Mouse (Mus musculus): ENCODE data around the gene Bex2. TPM values are rescaled to one million over a fixed set of nuclear protein-coding genes. Genes with fewer than 3 reads are reported as not detected.
A peak's percentile ranks its signal among the peaks of the same experiment; 100 is the strongest.
"Not testable (repeated sequence)": the region's sequence is repeated elsewhere in the genome, so short reads cannot be mapped to it uniquely, and the experiment has no call there.

Bex2 gene
- polyA plus RNA-seq, 1 experiment from 2014 or later, result 736 TPM

DNA sequence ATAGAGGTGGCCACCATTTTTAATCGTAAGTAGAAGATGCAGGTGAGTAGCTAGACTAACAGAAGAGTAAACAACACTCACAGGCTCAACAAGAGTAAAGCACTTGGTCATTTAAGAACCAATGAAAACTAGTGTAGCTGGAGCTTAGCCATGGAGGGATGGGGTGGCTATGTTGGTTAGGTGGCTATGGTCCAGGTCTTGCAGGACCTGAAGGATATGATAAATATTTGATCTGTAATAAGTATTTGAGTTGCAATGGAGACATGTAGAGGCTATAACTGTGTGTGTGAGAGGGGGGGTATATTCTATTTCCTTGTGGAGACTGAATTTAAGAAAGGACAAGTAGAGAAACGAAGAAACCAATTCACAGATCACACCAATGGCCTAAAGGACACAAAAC lies 16.8 kb downstream of the Bex2 start:
- Histone ChIP-seq H3K9me3 (no peaks in the 10 kb centered on the region), H3K4me2 (no peak overlapping the region), H3K9ac (no peak overlapping the region), H3K4me3 (no peak overlapping the region), H3K27me3 (no peaks in the 10 kb centered on the region), H3K27ac (replicated peaks) (no peak overlapping the region), H3K4me1 (replicated peaks) (no peaks in the 10 kb centered on the region), H3K36me3 (no peaks in the 10 kb centered on the region)
- no peak for ATAC-seq (ENCODE audit: low FRiP score, low read depth)
- WGBS, result 84% methylated on average over 2 of the region's 2 CpGs

GRCm38 (mm10) chrX:136047528-136047927 lies 20.5 kb downstream of the Bex2 start:
- H3K27me3 ChIP-seq, result no peaks in the 10 kb centered on the region
- H3K9ac ChIP-seq, result no peak overlapping the region
- no peaks in the 10 kb centered on the region for H3K9me3 ChIP-seq
- no peak overlapping the region for H3K27ac ChIP-seq (replicated peaks)
- H3K4me3 ChIP-seq, result no peak overlapping the region
- ATAC-seq (ENCODE audit: low FRiP score, low read depth), result peak; percentile 75; the same call in 1 of the 2 replicates
- no peaks in the 10 kb centered on the region for H3K36me3 ChIP-seq
- H3K4me2 ChIP-seq, result no peak overlapping the region
- WGBS, result 15% methylated on average over 5 of the region's 5 CpGs
- no peaks in the 10 kb centered on the region for H3K4me1 ChIP-seq (replicated peaks)

DNA sequence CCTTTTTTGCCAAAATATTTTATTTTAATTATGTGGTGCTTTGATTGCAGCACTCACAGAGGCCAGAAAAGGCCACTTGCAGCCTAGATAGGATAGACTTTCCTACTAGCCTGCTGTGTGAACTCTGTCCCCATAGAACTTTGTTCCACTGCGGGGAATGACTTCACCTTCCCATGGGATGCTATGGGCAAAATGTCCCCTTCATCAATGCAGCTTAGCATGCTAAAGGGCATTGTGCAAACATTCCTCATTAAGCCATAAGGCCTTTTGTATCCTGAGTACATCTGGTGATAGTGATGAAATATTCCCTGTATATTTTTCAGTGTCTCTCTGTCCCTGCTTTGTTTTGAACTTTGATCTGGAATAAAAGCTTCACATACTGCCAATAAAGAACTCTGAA lies 24.3 kb downstream of the Bex2 start:
- Histone ChIP-seq H3K36me3 (no peaks in the 10 kb centered on the region), H3K27ac (replicated peaks) (no peak overlapping the region), H3K27me3 (no peaks in the 10 kb centered on the region), H3K4me1 (replicated peaks) (no peaks in the 10 kb centered on the region), H3K9ac (no peak overlapping the region), H3K4me2 (no peak overlapping the region), H3K9me3 (no peaks in the 10 kb centered on the region), H3K4me3 (no peak overlapping the region)
- 87% methylated on average over 1 of the region's 1 CpGs for WGBS
- ATAC-seq (ENCODE audit: low FRiP score, low read depth), result no peak

DNA sequence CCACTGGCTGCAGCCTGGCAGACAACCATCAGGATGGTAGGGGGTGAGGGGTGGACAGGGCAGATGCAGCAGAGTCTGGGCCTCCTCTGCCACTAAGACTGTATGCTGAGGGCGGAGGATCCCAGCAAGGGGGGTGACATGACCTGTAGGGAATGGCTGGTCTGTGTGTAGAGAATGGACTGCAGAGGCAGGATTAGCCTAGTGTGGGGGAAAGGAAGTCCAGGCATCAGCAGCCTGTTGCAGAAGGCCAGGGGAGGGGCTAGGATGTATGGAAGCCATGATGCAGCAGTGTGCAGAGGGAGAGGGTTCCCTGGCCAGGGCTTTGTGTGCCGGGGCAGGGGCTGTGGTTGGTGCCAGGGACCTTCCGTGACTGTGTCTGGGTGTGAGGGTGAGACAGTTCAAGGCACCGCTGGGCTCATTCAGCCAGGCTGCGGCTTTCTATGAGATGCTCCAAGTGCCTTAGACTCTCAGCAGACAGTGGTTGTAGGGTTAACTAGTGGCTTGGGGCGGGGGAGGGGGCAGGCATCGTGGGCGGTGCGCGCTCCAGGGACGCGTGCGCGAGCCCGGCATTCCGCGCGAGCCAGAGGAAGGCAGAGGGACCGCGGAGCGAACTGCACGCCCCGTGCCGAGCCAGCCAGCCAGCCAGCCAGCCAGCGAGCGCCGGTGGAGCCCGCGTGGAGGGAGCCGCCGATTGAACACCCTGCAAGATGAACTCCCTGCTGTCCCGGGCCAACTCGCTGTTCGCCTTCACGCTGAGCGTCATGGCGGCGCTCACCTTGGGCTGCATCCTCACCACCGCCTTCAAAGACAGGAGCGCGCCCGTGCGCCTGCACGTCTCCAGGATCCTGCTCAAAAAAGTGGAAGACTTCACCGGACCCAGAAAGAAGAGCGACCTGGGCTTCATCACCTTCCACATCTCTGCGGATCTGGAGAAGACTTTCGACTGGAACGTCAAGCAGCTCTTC lies 35.0 kb downstream of the Bex2 start, which contains the start of gene Arxes1:
Gene Arxes1 (plus strand): TSS at position 569 of the 965 bp plus-strand sequence.
- peak within 1 kb of the TSS; percentile 48; the same call in 1 of the 2 replicates for H3K27ac ChIP-seq (replicated peaks)
- H3K9ac ChIP-seq; H3K9me3 ChIP-seq; H3K4me1 ChIP-seq (replicated peaks); H3K36me3 ChIP-seq; H3K27me3 ChIP-seq: not testable (repeated sequence)
- peak within 1 kb of the TSS; percentile 37 for H3K4me3 ChIP-seq
- H3K4me2 ChIP-seq, result peak within 1 kb of the TSS; percentile 49
- ATAC-seq (ENCODE audit: low FRiP score, low read depth), result peak; percentile 95
- 10% methylated on average over 12 of the region's 49 CpGs for WGBS

- Histone ChIP-seq H3K4me1 (replicated peaks) (no peaks in the 10 kb centered on the region), H3K36me3 (no peaks in the 10 kb centered on the region), H3K27ac (replicated peaks) (no peak overlapping the region), H3K27me3 (no peaks in the 10 kb centered on the region), H3K4me3 (no peak overlapping the region), H3K4me2 (no peak overlapping the region), H3K9ac (no peak overlapping the region), H3K9me3 (no peaks in the 10 kb centered on the region)
- ATAC-seq (ENCODE audit: low FRiP score, low read depth), result no peak
- WGBS, result 59% methylated on average over 1 of the region's 1 CpGs
Observed at GRCm38 (mm10) chrX:136030331-136030730, 37.7 kb downstream of the Bex2 start.

Other genes with a start within 250 kb of the Bex2 start
- gene Gprasp2, start 229.2 kb downstream of the Bex2 start, polyA plus RNA-seq (2015; fragmentation: Nextera tagmentation; extraction: Ambion mirVana), result 193 and 215 TPM in 2 replicates
- 248 and 258 TPM in 2 replicates for gene Arxes2, start 74.4 kb downstream of the Bex2 start, polyA plus RNA-seq (2015; fragmentation: Nextera tagmentation; extraction: Ambion mirVana)
- gene Arxes1, start 34.9 kb downstream of the Bex2 start, polyA plus RNA-seq (2015; fragmentation: Nextera tagmentation; extraction: Ambion mirVana), result 138 and 141 TPM in 2 replicates
- not detected in 2 replicates for gene Nxf3, start 17.0 kb upstream of the Bex2 start, polyA plus RNA-seq (2015; fragmentation: Nextera tagmentation; extraction: Ambion mirVana)
- gene Bex4, start 70.8 kb upstream of the Bex2 start, polyA plus RNA-seq (2015; fragmentation: Nextera tagmentation; extraction: Ambion mirVana), result 142 and 146 TPM in 2 replicates
- gene Tceal8, start 104.1 kb upstream of the Bex2 start, polyA plus RNA-seq (2015; fragmentation: Nextera tagmentation; extraction: Ambion mirVana), result 119 and 125 TPM in 2 replicates
- 35.3 and 37.8 TPM in 2 replicates for gene Tceal5, start 135.6 kb upstream of the Bex2 start, polyA plus RNA-seq (2015; fragmentation: Nextera tagmentation; extraction: Ambion mirVana)
- gene Tceal7, start 146.5 kb upstream of the Bex2 start, polyA plus RNA-seq (2015; fragmentation: Nextera tagmentation; extraction: Ambion mirVana), result 2.7 and 4.1 TPM in 2 replicates
- gene Bex1, start 147.3 kb upstream of the Bex2 start, polyA plus RNA-seq (2015; fragmentation: Nextera tagmentation; extraction: Ambion mirVana), result 259 and 270 TPM in 2 replicates
- 236 and 251 TPM in 2 replicates for gene Tceal9, start 176.8 kb upstream of the Bex2 start, polyA plus RNA-seq (2015; fragmentation: Nextera tagmentation; extraction: Ambion mirVana)
- gene Bex3, start 202.0 kb upstream of the Bex2 start, polyA plus RNA-seq (2015; fragmentation: Nextera tagmentation; extraction: Ambion mirVana), result 743 and 769 TPM in 2 replicates